Mouse (Mus musculus): ENCODE data around the gene Zfp148.
A peak's percentile ranks its signal among the peaks of the same experiment; 100 is the strongest.

DNA sequence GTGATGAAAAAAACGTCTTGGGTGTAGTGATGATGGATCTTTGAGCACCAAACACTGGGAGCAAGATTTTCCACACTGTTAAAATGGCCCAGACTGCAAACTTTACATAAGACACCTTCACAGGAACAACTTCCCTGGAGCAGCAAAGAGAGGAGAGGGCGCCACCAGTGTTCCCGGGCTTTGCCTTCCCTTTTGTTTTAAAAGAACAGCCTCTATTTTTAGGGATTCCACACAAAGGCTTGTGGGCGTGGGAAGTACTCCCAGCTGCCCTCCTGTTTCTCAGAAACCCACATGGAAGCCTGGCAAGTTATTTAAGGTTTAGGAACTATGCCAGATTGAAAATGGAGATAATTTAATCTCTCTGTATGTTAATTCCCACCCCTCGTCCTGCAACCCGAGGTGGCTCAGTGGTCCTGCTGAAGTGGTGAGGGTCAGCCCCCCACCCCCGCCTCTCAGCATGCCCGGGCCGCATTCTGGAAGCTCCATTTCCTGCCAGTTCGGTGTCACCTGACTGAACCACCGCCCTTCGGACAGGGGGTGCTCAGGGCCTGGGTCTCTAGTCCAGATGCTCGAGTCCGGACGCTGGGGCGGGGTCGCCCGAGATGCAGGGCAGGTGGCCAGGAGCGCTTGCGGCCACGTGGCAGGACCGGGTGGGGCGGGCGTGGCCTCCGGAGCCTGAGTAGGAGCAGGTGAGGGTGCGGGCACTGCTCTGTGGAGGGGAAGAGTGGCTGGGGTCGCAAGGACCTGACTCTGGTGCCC lies 136.3 kb downstream of the Zfp148 start, which contains the start of gene Slc12a8:
- TF ChIP-seq CTCF (IDR thresholded peaks at IDR 0.05) (peak; percentile 24), EP300 (IDR thresholded peaks at IDR 0.05; ENCODE audit: insufficient read depth, low read depth, low read length) (no peak)
